Mouse (Mus musculus) forebrain, embryonic 16.5 days (tissue): ENCODE results near the gene Szrd1. TPM values are rescaled to one million over a fixed set of nuclear protein-coding genes. Genes with fewer than 3 reads are reported as not detected.

ENCODE experiments used
- ATAC-seq: fragments of 200-750 bp; cut with Nextera tagmentation; 2 replicates; pipeline ENCODE4 v1.8.0; 2017; ENCODE audit warnings: mild to moderate bottlenecking, moderate library complexity
- H3K27ac ChIP-seq: fragments of 300-500 bp; sonication (generic); 2 replicates; pipeline ENCODE4 v1.5.1; 2014; ENCODE audit warnings: low read length, control low read depth
- H3K27me3 ChIP-seq: fragments of 300-500 bp; sonication (generic); replicated peaks from 2 replicates; pipeline ENCODE4 v1.6.1; 2014; ENCODE audit warnings: low read length; ENCODE audit not compliant: control insufficient read depth, insufficient read depth
- H3K36me3 ChIP-seq: fragments of 300-500 bp; sonication (generic); 2 replicates; pipeline ENCODE4 v1.6.1; 2014; ENCODE audit not compliant: control insufficient read depth, insufficient read depth
- H3K4me1 ChIP-seq: fragments of 300-500 bp; sonication (generic); replicated peaks from 2 replicates; pipeline ENCODE4 v1.6.1; 2014; ENCODE audit warnings: low read length; ENCODE audit not compliant: control insufficient read depth, insufficient read depth
- H3K4me2 ChIP-seq: fragments of 300-500 bp; sonication (generic); 2 replicates; pipeline ENCODE4 v1.6.1; 2014; ENCODE audit warnings: mild to moderate bottlenecking, low read length, control low read depth
- H3K4me3 ChIP-seq: fragments of 300-500 bp; sonication (generic); replicated peaks from 2 replicates; pipeline ENCODE4 v1.5.1; 2014; ENCODE audit warnings: mild to moderate bottlenecking, low read length, control low read depth
- H3K9ac ChIP-seq: fragments of 300-500 bp; sonication (generic); replicated peaks from 2 replicates; pipeline ENCODE4 v1.6.1; 2014; ENCODE audit warnings: low read depth, low read length, control low read depth
- H3K9me3 ChIP-seq: fragments of 300-500 bp; sonication (generic); 2 replicates; pipeline ENCODE4 v1.6.1; 2016; ENCODE audit warnings: low read length; ENCODE audit not compliant: control insufficient read depth
- WGBS: fragments of 180-500 bp; shearing (Covaris S2); extraction: QIAGEN DNeasy Blood & Tissue Kit; methylation state at CpG from one replicate; pipeline ENCODE4 v1.1.7; 2014; 5-methylcytosine and 5-hydroxymethylcytosine counted together
- polyA plus RNA-seq: library from polyadenylated mRNA; unstranded; fragments of >200 nt; fragmentation: Nextera tagmentation; extraction: Ambion mirVana; gene quantifications from 2 replicates; pipeline ENCODE4 v1.2.1, GENCODE M21; 2015

Szrd1 gene
- polyA plus RNA-seq, 1 experiment from 2014 or later: 31.2 TPM

GRCm38 (mm10) chr4:141078510-141079137 is 61.0 kb downstream of the Szrd1 start:
- no peak overlapping the region for H3K9ac ChIP-seq
- ATAC-seq: no peak; the same call in 1 of the 2 replicates
- 72% methylated on average over 18 of the region's 18 CpGs for WGBS
- no peak overlapping the region for H3K4me3 ChIP-seq
- H3K27me3 ChIP-seq: no peaks in the 10 kb centered on the region
- H3K4me2 ChIP-seq: no peak overlapping the region
- H3K4me1 ChIP-seq: peaks cover 15% of the 10 kb centered on the region
- H3K9me3 ChIP-seq: no peaks in the 10 kb centered on the region
- no peaks in the 10 kb centered on the region; the same call in 1 of the 2 replicates for H3K36me3 ChIP-seq
- H3K27ac ChIP-seq: no peak overlapping the region

GRCm38 (mm10) chr4:141077681-141078509 is 61.7 kb downstream of the Szrd1 start, which contains the start of gene Necap2:
TSS of gene Necap2 (minus strand) at chr4:141078357.
- Histone ChIP-seq H3K27ac (no peak within 1 kb of the TSS), H3K4me1 (peaks cover 15% of the 10 kb centered on the region), H3K4me2 (peak within 1 kb of the TSS; percentile 91), H3K9me3 (no peaks in the 10 kb centered on the region), H3K9ac (peak within 1 kb of the TSS; percentile 91), H3K4me3 (peak within 1 kb of the TSS; percentile 92), H3K27me3 (no peaks in the 10 kb centered on the region), H3K36me3 (peaks cover 3% of the 10 kb centered on the region; the same call in 1 of the 2 replicates)
- ATAC-seq: peak; percentile 96
- WGBS: under 1% methylated on average over 67 of the region's 67 CpGs

GRCm38 (mm10) chr4:141076761-141077506 is 62.6 kb downstream of the Szrd1 start:
- H3K27me3 ChIP-seq: no peaks in the 10 kb centered on the region
- no peak for ATAC-seq
- H3K4me1 ChIP-seq: peaks cover 15% of the 10 kb centered on the region
- WGBS: 82% methylated on average over 17 of the region's 17 CpGs
- H3K27ac ChIP-seq: no peak overlapping the region
- H3K4me2 ChIP-seq: peak overlapping the region; percentile 91
- H3K36me3 ChIP-seq: peaks cover 7% of the 10 kb centered on the region; the same call in 1 of the 2 replicates
- no peak overlapping the region for H3K9ac ChIP-seq
- peak overlapping the region; percentile 92 for H3K4me3 ChIP-seq
- H3K9me3 ChIP-seq: no peaks in the 10 kb centered on the region

- Histone ChIP-seq H3K4me2 (no peak overlapping the region), H3K27me3 (no peaks in the 10 kb centered on the region), H3K9ac (no peak overlapping the region), H3K4me1 (peaks cover 15% of the 10 kb centered on the region), H3K9me3 (no peaks in the 10 kb centered on the region), H3K4me3 (no peak overlapping the region), H3K27ac (no peak overlapping the region), H3K36me3 (peaks cover 17% of the 10 kb centered on the region)
- WGBS: 88% methylated on average over 4 of the region's 4 CpGs
- no peak for ATAC-seq
Observed at GRCm38 (mm10) chr4:141074109-141074508, 65.5 kb downstream of the Szrd1 start.

GRCm38 (mm10) chr4:141073661-141074060 is 65.9 kb downstream of the Szrd1 start:
- ATAC-seq: no peak
- Histone ChIP-seq H3K9me3 (no peaks in the 10 kb centered on the region), H3K27me3 (no peaks in the 10 kb centered on the region), H3K9ac (no peak overlapping the region), H3K4me1 (peaks cover 15% of the 10 kb centered on the region), H3K27ac (no peak overlapping the region), H3K4me2 (no peak overlapping the region), H3K36me3 (peaks cover 17% of the 10 kb centered on the region), H3K4me3 (no peak overlapping the region)
- WGBS: 81% methylated on average over 9 of the region's 9 CpGs

GRCm38 (mm10) chr4:141072502-141072901 is 67.1 kb downstream of the Szrd1 start:
- Histone ChIP-seq H3K9me3 (no peaks in the 10 kb centered on the region), H3K4me3 (no peak overlapping the region), H3K36me3 (peaks cover 27% of the 10 kb centered on the region), H3K4me2 (no peak overlapping the region), H3K4me1 (peaks cover 14% of the 10 kb centered on the region), H3K27ac (no peak overlapping the region), H3K9ac (no peak overlapping the region), H3K27me3 (no peaks in the 10 kb centered on the region)
- ATAC-seq: no peak
- 93% methylated on average over 11 of the region's 11 CpGs for WGBS

- Histone ChIP-seq H3K27me3 (no peaks in the 10 kb centered on the region), H3K9me3 (no peaks in the 10 kb centered on the region), H3K9ac (no peak overlapping the region), H3K27ac (no peak overlapping the region), H3K4me1 (peaks cover 5% of the 10 kb centered on the region), H3K4me2 (no peak overlapping the region), H3K36me3 (peaks cover 39% of the 10 kb centered on the region), H3K4me3 (no peak overlapping the region)
- 59% methylated on average over 4 of the region's 4 CpGs for WGBS
- ATAC-seq: no peak
Observed at GRCm38 (mm10) chr4:141069731-141070130, 69.8 kb downstream of the Szrd1 start.

GRCm38 (mm10) chr4:141068655-141069054 is 70.9 kb downstream of the Szrd1 start:
- no peak overlapping the region for H3K27ac ChIP-seq
- no peaks in the 10 kb centered on the region for H3K9me3 ChIP-seq
- H3K9ac ChIP-seq: no peak overlapping the region
- H3K36me3 ChIP-seq: peaks cover 39% of the 10 kb centered on the region
- H3K4me2 ChIP-seq: no peak overlapping the region
- H3K27me3 ChIP-seq: no peaks in the 10 kb centered on the region
- no peak for ATAC-seq
- H3K4me1 ChIP-seq: peaks cover 5% of the 10 kb centered on the region
- no peak overlapping the region for H3K4me3 ChIP-seq
- WGBS: 94% methylated on average over 8 of the region's 8 CpGs

GRCm38 (mm10) chr4:141067516-141068046 is 72.0 kb downstream of the Szrd1 start:
- no peak for ATAC-seq
- H3K27me3 ChIP-seq: no peaks in the 10 kb centered on the region
- no peak overlapping the region for H3K4me3 ChIP-seq
- no peaks in the 10 kb centered on the region for H3K9me3 ChIP-seq
- 84% methylated on average over 9 of the region's 9 CpGs for WGBS
- H3K36me3 ChIP-seq: peaks cover 35% of the 10 kb centered on the region
- peaks cover 5% of the 10 kb centered on the region for H3K4me1 ChIP-seq
- no peak overlapping the region for H3K9ac ChIP-seq
- no peak overlapping the region for H3K4me2 ChIP-seq
- H3K27ac ChIP-seq: no peak overlapping the region
